Mouse (Mus musculus) heart, embryonic 12.5 days (tissue): ENCODE data around the gene AC140267.1. TPM values are rescaled to one million over a fixed set of nuclear protein-coding genes. Genes with fewer than 3 reads are reported as not detected.

Source experiments
- ATAC-seq: fragments of 200-750 bp; cut with Nextera tagmentation; 2 replicates; pipeline ENCODE4 v1.8.0; 2017; ENCODE audit warnings: moderate TSS enrichment, moderate library complexity; ENCODE audit not compliant: insufficient number of reproducible peaks, low FRiP score
- H3K27ac ChIP-seq: fragments of 300-500 bp; sonication (generic); 2 replicates; pipeline ENCODE4 v1.5.1; 2016; ENCODE audit warnings: mild to moderate bottlenecking, moderate library complexity; ENCODE audit not compliant: poor library complexity, severe bottlenecking
- H3K27me3 ChIP-seq: fragments of 300-500 bp; sonication (generic); replicated peaks from 2 replicates; pipeline ENCODE4 v1.6.1; 2016; ENCODE audit warnings: mild to moderate bottlenecking, moderate library complexity
- H3K36me3 ChIP-seq: fragments of 300-500 bp; sonication (generic); 2 replicates; pipeline ENCODE4 v1.6.1; 2016; ENCODE audit warnings: mild to moderate bottlenecking, moderate library complexity
- H3K4me1 ChIP-seq: fragments of 300-500 bp; sonication (generic); replicated peaks from 2 replicates; pipeline ENCODE4 v1.6.1; 2016; ENCODE audit warnings: mild to moderate bottlenecking
- H3K4me2 ChIP-seq: fragments of 300-500 bp; sonication (generic); 2 replicates; pipeline ENCODE4 v1.6.1; 2016; ENCODE audit warnings: mild to moderate bottlenecking, moderate library complexity
- H3K4me3 ChIP-seq: fragments of 300-500 bp; sonication (generic); 2 replicates; pipeline ENCODE4 v1.5.1; 2016; ENCODE audit warnings: mild to moderate bottlenecking
- H3K9ac ChIP-seq: fragments of 300-500 bp; sonication (generic); 2 replicates; pipeline ENCODE4 v1.6.1; 2016; ENCODE audit warnings: mild to moderate bottlenecking, moderate library complexity
- H3K9me3 ChIP-seq: fragments of 300-500 bp; sonication (generic); replicated peaks from 2 replicates; pipeline ENCODE4 v1.6.1; 2016; ENCODE audit warnings: mild to moderate bottlenecking, moderate library complexity
- WGBS: fragments of 180-500 bp; shearing (Covaris S2); methylation state at CpG from one replicate; pipeline ENCODE4 v1.1.7; 2016; 5-methylcytosine and 5-hydroxymethylcytosine counted together
- polyA plus RNA-seq: library from polyadenylated mRNA; unstranded; fragments of >200 nt; fragmentation: Nextera tagmentation; extraction: Ambion mirVana; gene quantifications from 2 replicates; pipeline ENCODE4 v1.2.1, GENCODE M21; 2016

AC140267.1 gene
- polyA plus RNA-seq, 1 experiment from 2014 or later: 4.0 TPM

DNA sequence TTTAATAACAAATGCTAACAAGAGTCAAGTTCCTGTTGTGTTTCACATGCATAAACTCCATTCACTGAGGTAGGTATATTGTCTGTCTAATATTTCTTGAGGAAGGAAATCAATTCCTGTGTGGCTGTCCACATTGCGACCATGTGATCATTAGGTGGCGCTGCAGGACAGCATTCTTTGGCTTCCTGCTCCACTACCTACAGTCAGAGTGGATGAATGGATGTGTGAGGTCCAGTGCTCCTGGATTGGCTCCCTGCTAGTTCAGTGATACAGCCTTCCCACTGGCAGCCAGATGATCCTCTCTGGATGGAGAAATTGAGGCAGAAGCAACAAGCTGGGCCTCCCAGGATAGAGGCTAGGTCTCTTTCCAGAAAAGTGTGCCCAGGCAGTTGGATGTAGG, 30.6 kb downstream of the AC140267.1 start:
- 0% methylated on average over 2 of the region's 2 CpGs for WGBS
- no peak overlapping the region for H3K4me3 ChIP-seq
- no peak overlapping the region for H3K27ac ChIP-seq
- H3K36me3 ChIP-seq: no peaks in the 10 kb centered on the region
- peaks cover 18% of the 10 kb centered on the region for H3K4me1 ChIP-seq
- no peak for ATAC-seq
- H3K9me3 ChIP-seq: peaks cover 12% of the 10 kb centered on the region
- H3K4me2 ChIP-seq: no peak overlapping the region
- H3K9ac ChIP-seq: no peak overlapping the region
- H3K27me3 ChIP-seq: 0 out of 2 replicates have a peak, but pooled peaks cover 5% of the 10 kb centered on the region

DNA sequence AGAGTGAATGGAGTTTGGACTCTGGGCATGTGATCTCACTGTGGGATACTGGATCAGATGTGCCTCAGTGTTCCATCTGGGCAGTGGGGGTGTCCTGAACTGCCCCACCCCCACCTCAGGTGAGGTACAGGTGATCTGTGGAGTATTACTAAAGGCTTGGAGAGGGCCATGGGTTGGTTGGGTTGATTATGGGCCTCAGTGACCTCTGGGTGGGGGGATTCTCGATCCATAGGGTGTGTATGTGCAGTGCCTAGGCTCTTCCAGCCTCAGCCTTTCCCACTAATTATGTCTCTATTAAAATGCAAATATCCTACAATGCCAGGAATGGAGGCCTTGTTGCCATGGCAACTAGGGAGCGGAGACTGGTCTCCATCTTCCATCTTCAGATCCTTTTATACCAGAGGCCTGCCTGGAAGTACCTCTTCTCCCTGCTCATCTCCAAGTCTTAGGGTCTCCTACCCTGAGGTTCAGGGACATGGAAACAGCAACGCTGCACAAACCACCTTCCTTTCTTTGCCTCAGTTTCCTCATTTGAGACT, 36.3 kb downstream of the AC140267.1 start:
- peaks cover 12% of the 10 kb centered on the region for H3K9me3 ChIP-seq

DNA sequence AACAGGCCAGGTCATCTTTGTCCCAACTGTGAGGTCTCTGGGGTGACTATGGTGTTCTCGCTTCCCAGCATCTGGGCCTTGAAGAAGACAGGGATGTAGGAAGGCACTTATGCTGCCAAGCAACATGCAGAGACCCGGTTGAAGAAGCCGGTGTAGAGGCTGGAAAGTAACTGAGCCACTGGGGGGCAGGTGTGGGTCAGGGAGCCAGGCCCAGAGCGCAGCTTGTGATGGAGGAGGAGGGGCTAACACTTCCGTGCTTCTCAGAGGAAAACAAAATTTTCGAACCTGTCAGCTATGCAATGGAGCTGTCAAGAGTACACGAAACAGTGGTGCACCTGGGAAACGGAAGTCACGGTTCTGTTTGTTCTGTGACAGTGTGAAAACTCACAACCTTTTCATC, 41.5 kb downstream of the AC140267.1 start:
- H3K27me3 ChIP-seq: peaks cover 67% of the 10 kb centered on the region
- H3K9me3 ChIP-seq: no peaks in the 10 kb centered on the region
- no peak overlapping the region for H3K4me2 ChIP-seq
- no peaks in the 10 kb centered on the region for H3K36me3 ChIP-seq
- no peak overlapping the region for H3K4me3 ChIP-seq
- no peak overlapping the region for H3K27ac ChIP-seq
- ATAC-seq: no peak
- H3K9ac ChIP-seq: no peak overlapping the region
- 41% methylated on average over 9 of the region's 9 CpGs for WGBS
- no peaks in the 10 kb centered on the region for H3K4me1 ChIP-seq

More for the DNA sequence above, 36.3 kb downstream of the AC140267.1 start:
- no peak overlapping the region for H3K9ac ChIP-seq
- H3K36me3 ChIP-seq: no peaks in the 10 kb centered on the region
- H3K4me3 ChIP-seq: no peak overlapping the region
- H3K4me1 ChIP-seq: no peaks in the 10 kb centered on the region
- H3K27me3 ChIP-seq: peaks cover 28% of the 10 kb centered on the region
- H3K4me2 ChIP-seq: no peak overlapping the region
- H3K27ac ChIP-seq: no peak overlapping the region
- no peak for ATAC-seq
- 71% methylated on average over 3 of the region's 3 CpGs for WGBS

DNA sequence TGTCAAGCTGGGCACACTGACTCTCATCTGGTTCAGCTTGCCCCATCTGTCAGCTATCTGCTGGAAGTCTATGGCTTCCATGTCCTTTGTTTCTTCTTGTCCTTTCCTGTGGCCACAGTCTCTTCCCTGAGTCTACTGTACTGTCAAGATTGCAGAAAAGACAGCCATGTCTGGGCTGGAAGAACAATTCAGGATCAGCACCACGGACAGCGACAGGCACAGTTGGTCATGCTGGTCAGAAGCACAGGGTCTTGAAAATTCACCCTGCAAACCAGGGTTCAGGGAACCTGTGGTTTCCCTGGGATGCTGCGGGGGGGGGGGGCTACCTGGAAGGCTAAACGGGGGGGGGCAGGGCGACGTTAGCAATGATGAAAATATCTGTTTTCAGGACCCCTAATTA, 42.0 kb downstream of the AC140267.1 start:
- peaks cover 72% of the 10 kb centered on the region for H3K27me3 ChIP-seq
- H3K27ac ChIP-seq: no peak overlapping the region
- no peak overlapping the region for H3K4me2 ChIP-seq
- 0% methylated on average over 6 of the region's 6 CpGs for WGBS
- H3K4me1 ChIP-seq: no peaks in the 10 kb centered on the region
- ATAC-seq: no peak
- H3K9ac ChIP-seq: no peak overlapping the region
- H3K4me3 ChIP-seq: no peak overlapping the region
- H3K36me3 ChIP-seq: no peaks in the 10 kb centered on the region
- H3K9me3 ChIP-seq: no peaks in the 10 kb centered on the region

DNA sequence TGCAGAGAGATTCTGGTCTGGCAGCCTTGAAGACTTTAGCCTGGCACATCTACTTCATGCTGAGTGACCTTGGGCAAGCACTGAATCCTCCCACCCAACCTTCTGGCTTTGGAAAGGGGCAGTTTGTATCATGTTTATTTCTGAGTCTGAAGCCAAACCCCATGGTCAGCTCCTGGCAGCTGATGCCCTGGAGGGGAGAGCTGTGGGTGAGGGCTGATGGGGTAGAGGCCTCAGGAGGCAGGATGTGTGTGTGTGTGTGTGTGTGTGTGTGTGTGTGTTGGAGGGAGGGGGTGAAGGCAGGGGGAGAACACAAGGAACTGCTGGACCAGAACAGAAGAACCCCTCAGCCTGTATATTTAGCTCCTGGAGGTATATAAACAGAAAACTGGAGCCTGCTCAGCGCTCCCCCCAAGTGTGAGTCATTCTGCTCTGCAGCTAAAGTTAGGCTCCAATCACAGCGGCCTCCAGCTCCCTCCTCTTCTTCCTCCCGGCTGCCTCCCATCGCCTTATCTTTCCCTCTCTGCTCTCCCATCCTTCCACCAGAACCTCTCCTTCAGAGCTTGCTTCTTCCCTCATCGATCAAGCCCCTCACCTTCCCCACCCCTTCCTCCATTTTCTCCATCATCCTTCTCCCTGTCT, 42.6 kb downstream of the AC140267.1 start:
- 48% methylated on average over 5 of the region's 5 CpGs for WGBS
- Histone ChIP-seq H3K9ac (no peak overlapping the region), H3K36me3 (no peaks in the 10 kb centered on the region), H3K4me2 (no peak overlapping the region), H3K4me1 (no peaks in the 10 kb centered on the region), H3K27ac (no peak overlapping the region), H3K4me3 (no peak overlapping the region), H3K9me3 (no peaks in the 10 kb centered on the region), H3K27me3 (peaks cover 75% of the 10 kb centered on the region)
- no peak for ATAC-seq

DNA sequence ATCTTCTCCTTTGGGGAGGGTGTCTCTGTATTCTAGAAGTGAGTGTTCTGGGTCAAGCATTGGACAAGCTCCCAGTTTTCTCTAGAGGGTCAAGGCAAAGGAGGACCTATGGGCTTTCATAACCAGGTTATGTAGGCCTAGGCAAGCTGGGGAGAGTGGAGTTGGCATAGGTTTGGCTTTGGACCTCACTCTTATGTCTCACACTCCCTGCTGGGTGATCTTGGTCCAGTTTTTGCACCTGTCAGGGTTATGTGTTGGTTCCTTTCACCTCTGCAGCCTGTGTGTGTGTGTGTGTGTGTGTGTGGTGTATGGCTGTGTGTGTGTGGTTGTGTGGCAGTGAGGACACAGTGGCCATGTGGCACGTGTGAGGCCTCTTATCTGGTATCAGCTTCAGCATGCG, 43.4 kb downstream of the AC140267.1 start:
- Histone ChIP-seq H3K9ac (no peak overlapping the region), H3K27ac (no peak overlapping the region), H3K9me3 (no peaks in the 10 kb centered on the region), H3K27me3 (peaks cover 76% of the 10 kb centered on the region), H3K36me3 (no peaks in the 10 kb centered on the region), H3K4me1 (no peaks in the 10 kb centered on the region), H3K4me2 (no peak overlapping the region), H3K4me3 (no peak overlapping the region)
- 59% methylated on average over 2 of the region's 2 CpGs for WGBS
- no peak for ATAC-seq

DNA sequence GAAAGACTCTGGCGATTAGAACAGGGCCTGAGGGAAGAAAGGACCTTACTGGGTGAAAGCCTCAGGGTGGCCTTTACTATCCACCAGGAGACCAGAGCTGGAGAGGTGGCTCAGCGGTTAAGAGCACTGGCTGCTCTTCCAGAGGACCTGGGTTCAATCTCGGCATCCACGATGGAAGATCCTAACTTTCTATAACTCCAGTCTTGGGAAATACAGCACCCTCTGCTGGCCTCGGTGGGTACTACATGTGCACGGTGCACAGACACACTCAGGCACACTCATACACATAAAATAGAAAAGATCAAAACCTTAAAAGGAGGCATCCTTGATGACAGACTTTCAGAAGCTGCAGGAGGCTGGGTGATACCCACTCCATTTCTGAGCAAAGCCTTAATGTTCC, 45.0 kb downstream of the AC140267.1 start:
- 27% methylated on average over 6 of the region's 6 CpGs for WGBS
- H3K27me3 ChIP-seq: peaks cover 85% of the 10 kb centered on the region
- ATAC-seq: no peak
- H3K4me3 ChIP-seq: no peak overlapping the region
- no peak overlapping the region for H3K4me2 ChIP-seq
- no peak overlapping the region for H3K9ac ChIP-seq
- no peaks in the 10 kb centered on the region for H3K4me1 ChIP-seq
- no peak overlapping the region for H3K27ac ChIP-seq
- no peaks in the 10 kb centered on the region for H3K9me3 ChIP-seq
- H3K36me3 ChIP-seq: no peaks in the 10 kb centered on the region

Other genes starting within 250 kb of the AC140267.1 start
- gene Pdgfb, start 220.9 kb upstream of the AC140267.1 start, polyA plus RNA-seq: 1.7 and 2.3 TPM in 2 replicates
- 17.2 and 19.0 TPM in 2 replicates for gene Syngr1, start 144.5 kb upstream of the AC140267.1 start, polyA plus RNA-seq
- gene Rpl3, start 144.0 kb upstream of the AC140267.1 start, polyA plus RNA-seq: 601 and 631 TPM in 2 replicates
- 30.5 TPM in 2 replicates for gene Tab1, start 102.7 kb upstream of the AC140267.1 start, polyA plus RNA-seq
- 1.4 TPM in 2 replicates for gene Mgat3, start 62.1 kb upstream of the AC140267.1 start, polyA plus RNA-seq
- gene Mief1, start 1.8 kb upstream of the AC140267.1 start, polyA plus RNA-seq: 31.4 and 33.2 TPM in 2 replicates
- gene Atf4, start 19.3 kb downstream of the AC140267.1 start, polyA plus RNA-seq: 76.4 and 79.9 TPM in 2 replicates
- 37.9 and 42.4 TPM in 2 replicates for gene Rps19bp1, start 28.5 kb downstream of the AC140267.1 start, polyA plus RNA-seq
- not detected in 2 replicates for gene Cacna1i, start 51.4 kb downstream of the AC140267.1 start, polyA plus RNA-seq